Mouse (Mus musculus): ENCODE measurements at regions not wholly inside any gene's neighbourhood (a gene's known extent, or its start where the extent isn't known, plus 50 kb on each side); places are given as distances from the start of the nearest gene placed in this dataset.
A peak's percentile ranks its signal among the peaks of the same experiment; 100 is the strongest.

DNA sequence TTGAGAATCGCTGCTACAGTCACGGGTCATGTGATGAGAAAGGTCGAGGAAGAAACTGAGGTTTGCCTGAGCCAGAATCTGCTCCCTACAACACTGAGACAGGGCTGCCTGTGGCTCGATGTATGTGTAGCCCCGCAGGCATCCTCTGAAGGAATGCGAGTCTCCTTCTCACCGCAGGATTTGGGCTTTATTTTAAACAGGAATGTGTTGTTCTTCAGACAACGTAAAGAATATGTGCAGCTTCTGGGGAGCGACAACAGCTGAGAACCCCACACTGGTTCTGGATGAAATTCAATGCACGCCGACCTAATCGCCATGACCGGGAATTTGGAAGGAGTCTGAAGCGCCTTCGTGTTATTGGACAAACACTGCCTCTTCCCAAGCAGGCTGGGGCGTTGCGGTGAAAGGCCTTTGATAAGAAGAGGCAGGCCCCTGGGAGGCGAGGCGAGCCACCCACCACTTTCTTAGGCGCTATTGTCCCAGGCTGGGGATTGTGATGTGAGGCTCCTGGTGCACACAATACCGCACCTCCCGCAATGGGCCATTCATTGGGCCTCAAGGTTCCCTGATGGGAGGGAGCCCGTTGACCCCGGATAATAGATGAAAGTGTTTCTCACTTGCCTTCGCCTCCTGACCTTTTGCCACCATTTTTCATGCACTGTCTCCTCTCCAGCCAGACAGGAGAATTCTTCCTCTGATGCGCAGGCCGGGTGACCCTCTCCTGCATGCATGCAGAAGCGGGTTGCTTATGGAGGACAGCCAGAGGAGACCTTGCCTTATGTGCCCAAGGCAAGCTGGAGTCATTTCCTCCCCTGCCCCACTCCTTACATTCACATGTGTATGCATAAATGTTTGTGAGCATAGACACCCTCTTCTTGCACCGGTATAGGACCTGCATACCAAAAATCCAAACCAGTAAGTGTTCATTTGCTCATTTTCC lies 247.6 kb downstream of the Mycn start:
- DNase-seq, result no peak

DNA sequence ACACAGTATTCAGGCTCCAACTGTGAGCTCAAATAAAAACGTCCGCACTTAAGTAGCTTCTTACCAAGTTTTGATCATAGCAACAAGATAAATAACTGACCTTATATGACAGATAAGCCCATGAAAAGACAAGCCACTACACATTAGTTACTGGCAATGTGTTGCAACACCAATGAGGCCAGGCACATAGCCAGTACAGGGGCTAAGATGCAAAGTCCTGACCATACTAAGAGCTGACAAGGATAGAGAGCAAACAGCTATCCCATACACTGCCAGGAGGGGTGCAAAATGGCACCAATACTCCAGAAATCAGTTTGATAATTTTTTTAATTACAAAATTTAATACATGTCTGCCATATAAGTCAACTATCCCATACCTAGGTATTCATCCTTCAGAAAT lies 254.3 kb downstream of the Mycn start:
- DNase-seq, result no peak

DNA sequence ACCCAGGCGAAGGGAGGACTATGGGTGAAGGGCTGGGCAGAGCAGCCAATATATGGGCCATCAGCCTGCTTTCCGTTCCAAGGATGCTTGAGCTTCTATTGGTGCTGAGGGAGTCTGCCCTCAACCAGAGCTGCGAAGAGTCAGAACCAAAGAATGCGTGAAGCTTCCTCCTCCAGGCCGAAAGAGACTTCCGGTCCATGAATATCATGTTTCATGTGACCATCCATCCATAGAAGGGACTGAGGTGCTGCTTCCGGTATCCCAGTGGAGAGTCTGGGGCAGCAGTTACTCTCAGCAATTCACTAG lies 256.5 kb downstream of the Mycn start:
- no peak for DNase-seq

DNA sequence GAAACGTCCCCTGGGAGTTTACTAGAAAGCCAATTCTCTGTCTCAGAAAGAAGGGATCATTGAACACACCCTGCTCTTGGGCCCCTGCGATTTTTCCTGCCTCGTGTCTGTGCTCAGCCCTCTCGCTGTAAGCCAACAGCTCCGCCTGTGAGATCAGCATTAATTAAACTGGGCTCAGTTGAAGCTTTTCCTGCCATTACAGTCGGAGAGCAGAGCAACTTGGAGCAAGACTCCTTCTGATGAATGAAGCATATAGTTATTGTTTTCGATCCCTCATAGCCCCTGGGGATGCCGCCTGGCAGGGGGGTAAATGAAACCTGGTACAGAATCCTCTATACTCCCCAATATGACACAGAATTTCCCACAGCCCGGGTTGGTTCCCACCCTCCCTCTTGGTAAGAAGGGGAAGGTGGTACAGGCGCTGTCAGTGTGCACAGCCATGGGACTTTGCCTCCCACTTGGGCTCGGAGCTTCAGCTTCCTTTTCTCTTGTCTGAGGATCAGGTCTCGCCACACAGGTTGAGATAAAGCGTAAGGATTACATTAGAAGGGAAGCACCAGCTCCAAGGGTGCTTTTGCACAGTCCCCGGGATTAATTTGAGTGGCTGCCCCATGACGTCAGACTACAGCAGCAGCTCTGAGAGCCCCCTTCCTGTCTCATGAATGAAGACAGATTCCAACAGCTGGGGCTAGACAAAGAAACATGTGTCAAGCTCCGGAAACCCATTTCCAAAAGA lies 257.1 kb downstream of the Mycn start:
- no peak for DNase-seq

DNA sequence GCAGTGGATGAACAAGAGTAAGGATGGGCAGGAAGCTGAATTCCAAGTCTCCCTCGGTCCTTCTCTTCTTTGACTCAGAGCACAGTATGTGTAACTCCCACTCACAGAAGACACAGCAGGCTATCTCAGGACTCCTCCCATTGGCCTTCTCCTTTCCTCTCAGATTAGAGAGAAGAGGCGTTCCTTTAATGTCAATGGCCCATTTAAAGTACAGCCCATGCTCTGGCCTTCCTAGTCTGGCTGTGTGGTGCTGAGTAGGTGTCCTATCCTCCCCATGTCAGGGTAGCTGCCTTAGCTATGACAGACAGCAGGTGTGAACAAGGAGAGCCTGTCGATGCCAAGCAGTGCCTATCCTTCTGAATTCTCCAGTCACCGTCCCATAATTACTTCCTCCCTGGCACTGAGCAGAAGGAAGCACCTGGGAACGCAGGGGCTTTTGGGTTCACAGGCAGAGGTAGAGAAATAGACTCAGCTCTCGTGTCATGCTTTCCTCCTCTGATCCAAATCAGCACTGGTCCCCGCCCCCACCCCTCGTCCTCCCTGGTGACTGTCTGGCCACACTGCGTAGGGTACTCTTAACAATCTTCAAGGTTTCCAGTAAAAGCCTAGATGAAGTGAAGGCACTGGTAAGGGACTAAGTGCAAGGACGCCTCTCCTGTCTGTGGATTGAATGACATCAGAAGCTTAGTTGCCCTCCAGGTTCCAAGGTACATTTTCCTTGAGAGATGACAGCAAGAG lies 257.8 kb downstream of the Mycn start:
- no peak for DNase-seq

DNA sequence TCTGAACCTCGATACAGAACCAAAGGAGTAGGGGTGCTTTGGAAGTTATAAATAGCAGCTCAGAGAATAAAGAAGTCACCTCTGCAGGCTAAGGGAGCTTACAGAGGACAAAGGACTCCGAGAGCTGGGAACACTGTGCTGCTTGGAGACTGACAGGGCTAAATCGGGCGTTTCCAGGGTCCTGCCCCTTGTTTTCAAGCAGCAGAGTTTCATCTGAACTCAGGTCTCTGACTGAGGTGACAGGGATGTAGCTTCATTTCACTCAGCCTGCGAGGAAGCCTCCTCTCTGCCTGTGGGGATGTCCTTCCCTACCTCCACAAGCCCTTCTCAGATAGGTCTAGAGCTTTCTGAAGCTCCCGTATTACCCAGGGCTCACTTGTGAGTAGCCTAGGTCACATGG lies 260.6 kb downstream of the Mycn start:
- DNase-seq, result no peak

DNA sequence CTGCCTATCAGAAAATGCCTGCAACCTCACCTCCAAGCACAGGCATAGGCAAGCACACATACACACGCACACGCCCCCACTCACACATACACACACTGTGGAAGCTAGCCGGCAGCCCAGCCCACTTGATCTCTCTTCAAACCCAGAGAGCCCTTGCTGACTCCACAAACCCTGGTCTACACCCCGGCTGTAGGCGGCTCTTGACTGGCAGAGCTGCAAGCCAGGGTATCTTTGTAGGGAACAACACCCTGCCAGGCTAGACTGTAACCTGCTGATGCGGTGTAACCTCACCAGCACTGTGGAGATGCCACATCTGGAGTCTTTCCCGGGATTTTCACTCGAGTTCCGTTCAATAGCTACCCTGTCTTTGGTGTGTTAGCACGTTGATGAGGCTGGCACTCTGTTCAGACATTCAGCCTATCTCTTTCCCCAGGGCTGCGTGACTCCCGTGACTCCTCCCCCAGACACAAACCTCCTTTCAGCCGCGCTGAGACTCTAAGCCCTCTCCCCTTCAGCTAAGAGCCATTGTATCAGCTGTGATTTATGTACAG lies 261.3 kb downstream of the Mycn start:
- no peak for DNase-seq

DNA sequence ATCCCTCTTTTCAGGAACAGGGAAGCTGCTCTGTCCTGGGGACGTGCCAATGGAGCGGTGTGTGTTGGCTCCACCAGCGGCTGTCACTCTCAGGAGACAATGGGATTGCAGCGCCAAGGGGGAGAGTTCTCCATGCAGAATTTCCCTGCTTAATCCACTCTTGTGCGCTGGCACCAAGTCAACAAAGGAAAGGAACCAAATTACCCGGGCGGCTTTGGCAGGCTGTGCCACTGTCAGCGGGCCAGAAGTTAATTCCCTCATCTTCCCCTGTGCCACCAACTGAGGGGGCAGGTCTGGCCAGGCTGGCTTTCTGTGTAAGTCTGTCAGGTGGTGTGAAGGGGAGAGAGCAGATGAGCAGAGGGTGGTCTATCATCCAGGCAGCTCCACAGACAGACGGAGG lies 265.0 kb downstream of the Mycn start:
- peak; percentile 57 for DNase-seq

DNA sequence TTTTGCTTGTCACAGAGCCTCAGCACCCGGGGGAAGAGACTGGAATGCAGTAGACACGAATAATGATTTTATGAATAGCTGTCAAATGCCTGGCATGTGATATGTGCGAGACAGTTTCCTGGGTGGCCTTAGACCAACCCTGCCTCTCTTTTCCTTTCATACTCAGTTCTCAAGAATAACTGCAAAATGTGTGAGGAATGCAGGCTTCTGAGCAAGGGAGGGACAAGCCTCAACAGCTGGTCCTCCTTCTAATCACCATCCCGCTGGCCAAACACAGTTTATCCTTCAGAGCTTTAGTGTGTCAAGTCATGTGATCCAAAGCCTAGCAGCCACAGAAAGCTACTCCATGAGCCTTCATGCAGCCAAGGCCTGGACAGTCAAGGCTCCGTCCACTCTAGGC lies 271.8 kb downstream of the Mycn start:
- no peak for DNase-seq

DNA sequence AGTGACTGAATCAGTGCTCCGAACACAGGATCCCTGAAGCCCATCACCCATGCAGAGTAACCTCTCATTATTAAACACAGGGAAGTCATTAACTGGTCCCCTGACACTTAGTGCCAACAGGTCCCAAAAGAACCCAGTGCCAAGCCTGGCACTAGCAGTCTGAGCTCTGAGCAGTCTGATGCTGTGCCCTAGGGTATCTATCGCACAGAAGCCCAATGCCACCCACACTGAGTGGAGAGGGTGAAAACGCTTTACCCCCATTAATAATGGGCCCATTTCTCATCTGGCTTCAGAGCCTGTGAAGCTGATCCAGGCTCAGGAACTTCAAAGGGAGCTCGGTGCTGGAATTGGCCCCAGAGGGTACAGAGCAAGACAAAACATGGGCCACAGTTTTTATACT lies 272.8 kb downstream of the Mycn start:
- DNase-seq, result no peak

DNA sequence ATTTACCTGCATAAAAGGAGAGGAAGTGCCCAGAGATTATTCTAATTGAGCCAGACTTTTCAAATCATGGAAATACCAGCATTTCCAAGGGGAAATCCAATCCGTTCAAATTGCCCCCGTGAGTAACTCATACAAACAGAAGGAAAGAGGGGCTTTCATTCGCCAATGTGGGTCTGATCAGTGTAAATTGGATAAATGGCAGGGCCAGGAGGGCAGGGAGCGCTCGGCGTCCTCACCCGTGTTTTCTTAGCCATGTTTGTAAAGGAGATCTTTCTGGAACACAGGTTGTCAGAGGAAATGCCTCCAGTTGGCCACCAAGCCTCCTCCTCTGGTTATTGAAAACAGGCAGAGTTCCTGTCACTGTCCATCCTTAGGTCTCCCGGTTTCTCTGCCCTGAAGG lies 286.1 kb downstream of the Mycn start:
- no peak for DNase-seq

DNA sequence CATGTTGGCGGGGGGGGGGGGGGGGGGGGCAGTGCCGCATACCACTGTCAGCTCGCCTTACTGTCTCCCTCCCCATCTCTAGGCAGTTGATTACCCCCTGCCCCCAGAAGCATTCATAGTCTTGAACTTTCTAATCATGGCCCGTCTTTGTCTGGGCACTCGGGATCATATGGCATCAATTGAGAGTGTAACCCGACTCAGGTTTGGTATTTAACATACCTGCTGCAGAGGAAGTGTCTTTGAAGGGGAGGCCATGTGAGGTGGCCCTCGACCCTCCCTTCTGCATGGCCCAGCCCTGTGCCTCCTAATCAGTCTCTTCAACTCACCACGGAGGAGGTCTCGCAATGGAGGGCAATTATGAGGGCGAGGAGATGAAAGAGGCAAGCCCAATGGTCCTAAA lies 286.5 kb downstream of the Mycn start:
- no peak for DNase-seq

DNA sequence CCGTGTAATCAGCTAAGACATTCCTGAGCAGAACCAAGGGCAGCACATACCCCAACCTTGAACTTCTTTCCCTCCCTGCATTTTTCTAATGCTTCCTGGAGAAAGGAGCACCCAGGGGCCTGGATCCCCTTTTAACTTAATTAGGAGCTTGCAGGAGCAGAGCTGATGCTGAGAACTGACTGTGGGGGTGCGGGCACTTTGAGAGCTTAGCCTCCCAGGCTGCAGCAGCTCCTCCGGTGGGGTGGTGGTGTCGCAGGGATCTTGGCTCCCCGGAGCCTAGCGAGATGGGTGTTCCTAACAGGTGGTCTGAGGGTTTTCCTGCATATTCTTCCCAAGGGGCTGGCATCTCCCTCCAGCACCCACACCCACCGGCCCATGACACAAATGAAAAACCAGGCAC lies 289.4 kb downstream of the Mycn start:
- no peak for DNase-seq

DNA sequence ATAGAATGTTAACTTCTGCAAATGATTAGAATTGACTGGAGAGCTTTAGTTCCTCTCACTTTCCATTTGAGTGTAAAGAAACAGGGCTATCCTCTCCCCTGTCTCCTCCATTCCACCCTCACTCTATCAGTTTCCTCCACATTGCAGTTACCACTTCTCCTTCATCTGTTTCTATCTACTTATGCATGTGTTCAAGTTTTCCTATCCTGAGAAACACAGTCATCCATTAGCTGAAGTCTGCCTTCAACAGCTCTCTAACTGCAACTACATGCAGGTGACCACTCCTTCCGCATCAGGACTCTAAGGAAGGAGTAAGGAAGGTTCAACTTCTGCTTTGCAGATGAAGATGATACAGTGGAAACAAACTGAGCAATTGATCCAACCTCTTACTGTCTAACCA lies 291.4 kb downstream of the Mycn start:
- no peak for DNase-seq

DNA sequence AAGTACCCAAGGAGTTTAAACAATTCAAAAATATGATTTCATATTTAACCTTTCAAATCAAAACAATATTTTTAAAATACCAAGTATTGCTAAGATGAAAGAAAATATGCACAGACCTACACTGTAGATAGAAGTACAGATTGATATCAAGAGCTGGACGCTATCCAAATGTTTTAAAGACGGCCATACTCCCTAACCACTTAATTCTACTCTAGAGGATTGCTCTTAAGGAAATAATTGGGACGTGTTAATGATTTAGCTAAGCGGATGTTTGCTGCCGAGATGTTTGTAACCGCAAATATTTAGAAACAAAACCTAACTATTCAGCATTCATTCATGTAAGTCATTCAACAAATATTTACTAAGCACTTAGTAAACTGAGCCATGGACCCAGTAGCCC lies 294.2 kb downstream of the Mycn start:
- no peak for DNase-seq

DNA sequence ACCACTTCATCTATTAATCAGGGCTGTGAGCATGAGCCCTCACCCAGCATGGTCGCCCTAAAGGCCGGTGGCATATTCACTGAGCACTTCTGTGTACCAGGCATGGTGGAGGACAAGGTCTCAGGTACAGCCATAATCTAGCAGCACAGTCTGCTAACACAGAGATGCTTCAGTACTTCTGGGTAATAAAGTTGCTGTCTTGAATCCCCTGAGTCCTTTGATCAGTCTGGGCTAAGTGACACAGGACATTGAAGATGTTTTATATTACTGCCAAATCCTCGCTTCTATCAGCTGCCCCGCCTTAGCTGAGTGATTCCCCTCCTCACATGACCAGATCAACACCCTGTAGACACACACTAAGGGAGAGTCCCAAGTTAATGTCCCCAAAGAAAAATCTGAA lies 296.5 kb downstream of the Mycn start:
- no peak for DNase-seq

DNA sequence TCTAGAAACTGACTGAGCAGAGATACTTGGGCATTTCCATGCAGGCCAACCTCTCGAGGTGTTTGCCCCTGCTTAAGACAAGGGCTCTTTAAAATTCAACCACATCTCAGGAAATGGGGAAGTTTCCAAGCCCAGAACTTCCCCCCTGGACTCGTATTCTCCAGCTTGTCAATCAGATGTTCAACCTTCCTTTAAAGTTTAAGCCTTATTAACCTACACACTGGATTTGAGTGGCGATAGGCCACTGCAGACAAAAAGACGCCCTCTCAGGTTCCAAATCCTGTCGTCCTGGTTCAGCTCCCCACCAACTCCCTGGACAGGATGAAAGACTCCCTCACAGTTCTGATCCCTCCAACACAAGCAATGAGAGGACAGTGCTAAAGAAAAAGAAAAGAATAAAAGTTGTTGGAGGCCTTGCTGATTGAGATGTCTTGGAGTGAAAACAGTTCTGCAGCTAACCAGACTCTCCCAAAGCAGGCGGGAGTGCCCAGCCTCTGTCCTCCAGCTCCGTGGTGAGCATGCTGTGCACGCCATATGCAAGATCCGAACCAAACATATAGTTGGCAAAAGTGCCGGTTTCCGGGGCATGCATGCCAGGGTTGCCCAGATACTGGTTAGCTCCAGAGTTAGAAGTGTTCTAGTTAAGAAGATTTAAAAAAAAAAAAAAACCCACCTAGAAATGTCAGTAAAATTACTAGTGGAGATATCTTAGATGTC lies 298.3 kb downstream of the Mycn start:
- no peak for DNase-seq

DNA sequence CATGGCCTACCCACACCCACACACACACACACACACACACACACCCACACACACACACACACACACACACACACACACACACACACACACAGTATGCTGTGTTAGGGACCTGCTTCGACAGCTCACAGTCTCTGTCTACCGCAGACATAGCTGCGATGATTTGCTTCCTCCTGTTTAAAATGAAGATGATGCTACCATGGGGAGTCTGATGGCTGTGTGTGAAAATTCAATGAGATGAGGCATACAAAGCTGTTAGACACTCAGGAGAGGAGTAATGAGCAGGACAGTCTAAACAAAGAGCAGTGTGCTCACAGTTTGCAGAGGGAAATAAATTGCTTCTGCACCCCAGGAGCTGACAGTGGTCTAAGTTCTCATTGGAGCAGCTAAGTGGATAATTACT lies 306.4 kb downstream of the Mycn start:
- DNase-seq, result no peak

DNA sequence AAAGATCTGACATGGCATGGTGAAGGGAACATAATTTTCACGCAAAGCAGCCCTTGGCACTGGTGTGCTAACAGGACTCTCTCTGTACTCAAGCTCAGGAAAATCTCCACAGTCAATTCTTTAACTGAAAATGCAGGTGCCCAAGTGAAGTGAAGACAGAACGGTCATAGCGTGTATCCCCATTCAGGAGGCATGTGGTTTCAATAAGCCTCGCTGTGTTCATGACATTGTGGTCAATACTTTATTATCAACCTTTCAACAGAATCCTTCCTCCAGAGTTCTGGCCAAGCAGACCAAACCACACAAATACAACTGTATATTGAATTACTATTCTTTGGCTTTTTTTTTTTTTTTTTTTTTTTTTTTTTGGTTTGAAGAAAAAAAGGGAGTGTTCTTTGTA lies 314.1 kb downstream of the Mycn start:
- DNase-seq, result no peak

DNA sequence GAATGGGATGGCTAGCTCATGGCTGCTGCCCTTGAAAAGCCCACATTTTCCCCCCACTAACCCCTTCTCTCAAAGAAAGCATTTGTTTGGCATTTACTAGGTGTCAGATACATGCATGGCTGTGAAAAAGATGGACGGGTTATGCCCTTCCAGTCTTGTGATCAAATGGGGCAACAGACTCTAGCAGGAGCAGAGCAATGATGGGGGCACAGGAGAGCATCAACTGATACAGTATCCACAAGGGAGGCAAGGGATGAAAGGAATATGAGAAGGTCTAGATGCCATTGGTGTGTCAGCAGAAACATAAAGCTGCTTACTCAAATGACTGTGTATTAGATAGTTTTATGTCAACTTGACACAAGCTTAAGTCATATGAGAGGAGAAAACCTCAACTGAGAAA lies 315.9 kb downstream of the Mycn start:
- DNase-seq, result no peak

DNA sequence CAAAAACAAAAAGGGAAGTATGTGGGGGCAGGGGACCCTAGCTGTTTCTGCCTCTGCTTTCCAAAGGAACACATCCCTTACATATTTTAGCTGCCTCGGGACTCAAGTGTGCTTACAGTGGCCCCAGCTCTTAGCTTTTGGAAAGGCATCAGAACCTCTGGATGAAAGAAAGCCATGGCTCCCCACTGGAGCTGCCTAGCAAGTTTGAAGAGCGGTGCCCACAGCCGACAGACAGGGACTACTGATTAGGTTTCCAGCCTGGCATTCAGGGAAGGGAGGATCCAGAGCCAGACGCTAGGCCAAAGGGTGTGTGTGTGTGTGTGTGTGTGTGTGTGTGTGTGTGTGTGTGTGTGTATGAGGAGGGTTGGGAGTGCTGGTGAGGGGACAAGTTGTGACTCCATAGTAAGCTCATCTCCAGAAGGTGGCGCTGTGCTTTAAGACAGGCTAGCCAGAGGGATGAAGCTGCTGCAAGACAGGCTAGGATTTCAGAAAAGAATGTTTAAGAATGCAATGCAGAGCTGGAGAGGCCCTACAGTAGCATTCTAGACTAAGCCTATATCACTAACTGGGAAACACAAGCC lies 318.9 kb downstream of the Mycn start:
- DNase-seq, result peak; percentile 50

DNA sequence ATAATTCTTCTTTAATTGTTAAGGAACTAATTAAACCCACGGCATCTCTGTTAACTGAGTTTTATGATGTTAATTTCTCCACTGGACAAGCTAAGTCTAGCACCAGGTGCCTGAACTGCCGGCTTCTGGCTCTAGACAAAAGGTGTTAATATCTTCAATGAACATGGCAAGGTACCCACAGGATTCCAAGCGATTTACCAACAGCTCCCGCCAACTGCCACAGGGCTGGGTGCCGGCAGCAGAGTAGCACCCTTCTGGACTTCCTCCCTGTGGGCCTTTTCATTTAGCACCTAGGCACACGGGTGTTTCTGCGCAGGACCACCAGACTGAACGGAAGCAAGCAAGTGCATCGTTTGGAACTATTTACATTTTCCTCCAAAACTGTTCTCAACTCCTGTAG lies 320.2 kb downstream of the Mycn start:
- DNase-seq, result no peak

DNA sequence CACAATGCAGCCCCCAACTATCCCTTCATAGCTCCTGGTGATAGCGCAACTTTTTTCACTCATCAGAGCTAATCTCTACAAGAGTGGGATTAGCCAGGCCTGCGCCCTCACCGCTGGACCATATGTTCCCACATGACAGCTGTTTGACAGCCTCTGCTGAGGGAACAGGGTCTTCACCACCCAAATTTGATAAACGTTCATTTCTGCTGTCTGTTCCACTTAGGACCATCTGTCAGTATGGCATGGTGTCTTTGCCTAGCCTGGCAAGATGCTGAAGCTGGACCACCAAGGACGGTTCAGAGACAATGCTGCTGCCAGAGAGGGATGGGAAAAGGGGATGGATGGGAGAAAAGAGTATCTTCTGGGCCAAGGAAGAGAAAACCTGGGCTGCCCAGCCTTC lies 321.4 kb downstream of the Mycn start:
- no peak for DNase-seq
